Mouse (Mus musculus): ENCODE measurements at regions not wholly inside any gene's neighbourhood (a gene's known extent, or its start where the extent isn't known, plus 50 kb on each side); places are given as distances from the start of the nearest gene placed in this dataset.

DNA sequence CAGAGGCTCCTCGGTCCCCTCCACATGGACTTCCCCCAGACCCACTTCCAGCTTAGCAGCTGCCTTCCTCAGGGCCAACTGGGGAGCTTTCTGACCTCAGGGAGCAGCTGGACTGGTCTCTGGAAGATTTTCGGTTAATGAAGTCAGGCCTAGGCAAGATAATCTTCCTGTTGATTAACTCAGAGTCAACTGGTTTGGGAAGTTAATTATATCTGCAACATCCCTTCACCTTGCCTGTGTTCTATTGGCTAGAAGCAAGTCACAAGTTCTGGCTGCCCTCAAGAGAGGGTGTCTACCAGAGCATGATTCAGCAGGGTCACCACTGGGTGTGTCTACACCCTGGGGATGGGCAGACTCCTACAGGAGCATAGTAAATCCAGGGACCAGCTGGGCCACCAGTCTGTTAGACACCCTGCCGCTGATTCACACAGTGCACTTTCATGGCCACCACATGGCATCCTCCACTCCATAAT lies 53.9 kb upstream of the Maml3 start:
- no peak for DNase-seq (ENCODE audit: low read depth, low spot score)

DNA sequence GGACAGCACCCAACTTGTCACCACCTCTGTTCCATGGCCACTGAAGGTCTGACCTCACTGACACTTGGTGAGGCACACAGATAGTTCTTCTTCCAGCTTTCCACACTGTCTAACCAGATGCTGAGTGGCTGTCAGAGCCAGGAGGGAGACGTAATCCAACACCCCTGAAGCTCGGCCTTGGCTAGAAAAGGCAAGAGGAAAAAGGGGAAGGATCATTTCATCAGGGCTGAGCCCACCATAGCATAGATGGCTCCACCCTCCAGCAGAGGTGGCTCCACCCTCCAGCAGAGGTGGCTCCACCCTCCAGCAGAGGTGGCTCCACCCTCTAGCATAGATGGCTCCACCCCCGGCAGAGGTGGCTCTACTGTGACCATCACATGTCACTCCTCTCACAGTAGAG lies 56.8 kb upstream of the Maml3 start:
- DNase-seq (ENCODE audit: low read depth, low spot score): no peak

DNA sequence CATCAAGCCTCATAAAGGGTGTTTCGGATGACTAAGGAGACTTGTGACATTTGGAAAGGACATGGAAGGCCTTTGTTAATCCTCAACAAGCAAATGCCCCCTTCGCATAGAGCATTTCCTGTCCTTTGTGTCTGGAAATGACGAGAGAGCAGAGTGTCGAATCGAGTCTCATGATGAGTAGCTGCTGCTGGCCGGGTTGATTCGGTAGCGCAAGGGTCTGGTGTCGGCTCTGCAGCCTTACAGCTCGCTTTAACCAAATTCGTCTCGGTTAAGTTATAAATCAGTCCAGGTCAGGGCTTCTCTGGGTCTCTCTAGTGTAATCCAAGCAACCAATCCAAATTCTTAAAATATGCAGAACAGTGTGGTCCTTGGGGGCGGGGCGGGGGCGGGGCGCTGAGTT lies 59.1 kb upstream of the Maml3 start:
- DNase-seq (ENCODE audit: low read depth, low spot score): peak; percentile 52

DNA sequence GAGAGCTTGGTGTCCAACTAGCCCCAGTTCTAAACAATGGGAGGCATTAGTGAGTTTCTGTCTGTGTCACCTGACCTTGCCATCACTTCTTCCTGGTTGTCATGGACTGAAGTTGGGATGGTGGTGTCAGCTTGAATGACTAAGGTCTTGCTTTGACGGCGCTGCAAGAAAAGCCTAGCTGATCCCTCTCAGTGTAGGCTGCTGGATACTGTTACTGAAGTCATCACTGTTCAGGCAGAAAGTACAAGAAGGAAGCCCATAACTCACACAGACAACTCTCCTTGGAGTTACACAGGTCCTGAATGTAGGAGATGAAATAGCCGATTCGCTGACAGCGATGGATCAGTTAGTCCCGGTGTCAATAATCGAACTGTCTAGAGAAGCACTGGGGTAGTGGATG lies 62.5 kb upstream of the Maml3 start:
- no peak for DNase-seq (ENCODE audit: low read depth, low spot score)

DNA sequence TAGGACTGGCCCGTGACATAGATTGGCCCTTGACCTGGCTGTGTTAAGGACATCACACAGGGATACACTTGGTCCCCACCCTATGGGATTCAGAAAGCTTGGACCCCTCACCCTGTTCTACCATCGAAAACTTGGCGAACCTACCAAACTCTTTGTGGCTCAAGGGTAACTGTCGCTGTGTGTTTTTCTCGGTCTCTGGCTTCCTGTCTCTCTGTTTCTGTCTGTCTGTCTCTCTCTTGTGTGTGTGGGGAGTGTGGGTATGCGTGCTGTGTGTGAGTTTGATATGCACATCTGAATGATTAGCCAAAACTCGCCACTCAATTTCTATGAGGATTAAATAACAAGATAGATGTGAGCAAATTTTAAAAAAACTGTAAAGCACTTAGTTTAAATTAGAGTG lies 66.0 kb upstream of the Maml3 start:
- no peak for DNase-seq (ENCODE audit: low read depth, low spot score)

DNA sequence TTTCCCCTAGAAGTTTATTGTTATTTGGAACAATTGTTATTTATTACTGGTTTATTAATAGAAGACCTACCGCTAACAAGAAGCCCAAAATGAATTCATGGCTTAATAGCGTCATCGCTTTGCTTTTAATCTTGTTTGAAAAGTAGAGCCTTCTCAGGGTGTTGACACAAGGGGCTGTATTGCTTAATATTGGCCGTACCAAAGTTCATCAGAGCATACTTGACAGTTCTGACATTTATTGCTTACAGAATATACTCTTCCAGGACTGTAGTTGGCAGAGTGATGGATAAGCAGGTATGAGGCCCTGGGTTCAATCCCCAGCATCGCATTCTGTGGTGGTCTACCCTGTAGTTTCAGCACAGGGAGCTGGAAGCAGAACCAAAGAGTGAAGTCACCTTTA lies 66.4 kb upstream of the Maml3 start:
- DNase-seq (ENCODE audit: low read depth, low spot score): no peak

DNA sequence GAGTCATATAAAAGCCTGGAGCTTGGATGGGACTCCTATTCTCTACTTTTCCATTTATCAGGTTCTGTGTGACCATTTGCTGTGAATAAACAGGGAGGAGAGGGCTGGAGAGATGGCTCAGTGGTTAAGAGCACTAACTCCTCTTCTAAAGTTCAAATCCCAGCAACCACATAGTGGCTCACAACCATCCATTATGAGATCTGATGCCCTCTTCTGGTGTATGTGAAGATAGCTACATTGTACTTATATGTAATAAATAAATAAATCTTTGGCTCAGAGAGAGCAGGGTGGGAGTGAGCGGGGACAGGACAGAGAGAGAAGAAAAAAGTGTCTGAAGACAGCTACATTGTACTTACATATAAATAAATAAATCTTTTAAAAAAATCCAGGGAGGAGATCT lies 68.6 kb upstream of the Maml3 start:
- no peak for DNase-seq (ENCODE audit: low read depth, low spot score)

DNA sequence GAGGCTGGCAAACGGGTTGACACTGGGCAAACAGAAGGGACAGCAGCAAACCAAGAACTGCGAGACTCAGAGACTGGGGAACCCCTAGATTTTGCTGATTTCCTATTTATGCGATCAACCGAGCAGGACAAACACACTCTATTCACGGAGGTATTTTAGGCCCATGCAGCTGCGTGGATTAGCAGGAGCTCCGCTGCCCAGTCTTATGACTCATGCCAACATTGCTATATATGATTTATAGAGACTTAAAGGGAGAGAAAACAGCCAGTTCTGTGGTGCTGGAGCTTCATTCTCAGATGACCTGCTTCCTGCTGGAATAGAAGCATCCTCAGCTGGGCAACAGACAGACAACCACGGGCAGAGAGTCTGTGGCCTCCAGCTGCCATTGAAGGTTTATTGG lies 71.2 kb upstream of the Maml3 start:
- DNase-seq (ENCODE audit: low read depth, low spot score): no peak

DNA sequence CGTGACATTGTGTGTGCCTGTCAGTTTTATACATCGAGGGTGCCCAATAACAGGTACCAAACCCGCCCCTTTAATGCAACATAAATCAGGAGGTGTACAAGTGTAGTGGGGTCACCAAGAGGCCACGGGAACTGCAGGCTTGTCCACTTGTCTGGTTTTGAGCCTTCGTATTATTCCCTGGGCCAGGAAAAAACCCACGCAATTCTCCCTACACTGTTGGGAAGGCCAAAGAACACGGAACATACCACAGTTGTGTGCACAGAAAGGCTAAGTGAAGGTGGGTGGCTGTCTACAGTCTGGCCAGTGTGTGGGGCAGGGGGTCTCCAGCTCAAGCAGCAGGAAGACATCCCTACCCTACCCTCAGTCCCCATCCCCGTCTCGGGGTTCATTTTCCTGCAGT lies 74.0 kb upstream of the Maml3 start:
- no peak for DNase-seq (ENCODE audit: low read depth, low spot score)

DNA sequence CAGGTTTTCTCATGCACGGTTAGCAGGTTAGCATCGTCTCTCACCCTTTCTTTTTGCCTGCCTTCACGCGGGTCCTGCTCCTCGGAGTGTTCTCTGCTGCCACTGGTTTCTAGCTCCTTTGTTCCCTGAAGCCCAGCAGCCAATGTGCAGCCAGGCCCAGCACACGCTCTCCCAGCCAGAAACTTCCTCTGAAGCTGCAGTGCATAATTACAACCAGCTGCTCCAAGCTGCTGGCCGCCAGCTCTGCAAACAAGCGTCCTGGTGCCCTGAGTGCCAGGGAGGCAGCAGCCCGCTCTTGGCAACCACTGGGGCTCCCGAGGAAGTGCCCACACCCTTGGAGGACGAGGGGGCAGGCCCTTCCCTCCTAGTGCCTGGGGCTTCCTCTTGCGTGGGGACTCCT lies 74.8 kb upstream of the Maml3 start:
- DNase-seq (ENCODE audit: low read depth, low spot score): peak; percentile 37

DNA sequence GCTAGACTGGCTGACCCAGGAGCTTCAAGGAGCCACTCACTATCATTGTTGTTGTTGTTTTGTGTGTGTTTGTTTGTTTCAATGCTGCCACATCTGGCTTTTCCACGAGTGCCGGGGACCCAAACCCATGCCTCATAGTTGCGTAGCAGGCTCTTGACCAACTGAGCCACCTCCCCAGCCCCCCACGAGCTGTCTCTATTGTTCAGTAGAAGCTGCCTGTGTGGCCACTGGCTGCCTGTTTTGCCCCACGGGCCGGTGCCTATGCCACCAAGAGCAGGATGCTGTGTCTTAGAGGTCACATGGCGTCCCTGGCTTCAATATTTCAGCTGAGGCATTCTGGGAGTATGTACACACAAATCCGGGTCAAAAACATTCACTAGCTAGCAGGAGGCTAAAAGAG lies 75.4 kb upstream of the Maml3 start:
- no peak for DNase-seq (ENCODE audit: low read depth, low spot score)

DNA sequence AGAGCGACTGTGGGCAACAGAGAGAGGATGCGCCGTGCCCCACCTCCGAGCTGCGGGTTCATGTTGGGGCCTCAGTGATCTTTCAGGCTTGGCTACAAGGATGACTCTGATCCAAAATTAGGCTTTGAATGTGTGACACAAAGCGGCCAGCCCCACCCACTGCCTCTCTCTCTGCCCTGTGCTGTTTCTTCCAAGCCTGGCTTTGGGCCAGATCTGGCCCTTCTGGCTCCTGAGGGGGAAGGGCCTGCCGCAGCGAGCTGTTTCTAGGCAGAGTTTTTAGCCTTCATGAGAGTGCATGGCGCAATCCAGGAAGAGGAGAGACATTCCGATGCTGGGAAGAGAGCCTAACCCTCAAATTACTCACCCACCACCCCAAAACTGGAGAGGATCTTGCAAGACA lies 75.9 kb upstream of the Maml3 start:
- peak; percentile 67 for DNase-seq (ENCODE audit: low read depth, low spot score)

DNA sequence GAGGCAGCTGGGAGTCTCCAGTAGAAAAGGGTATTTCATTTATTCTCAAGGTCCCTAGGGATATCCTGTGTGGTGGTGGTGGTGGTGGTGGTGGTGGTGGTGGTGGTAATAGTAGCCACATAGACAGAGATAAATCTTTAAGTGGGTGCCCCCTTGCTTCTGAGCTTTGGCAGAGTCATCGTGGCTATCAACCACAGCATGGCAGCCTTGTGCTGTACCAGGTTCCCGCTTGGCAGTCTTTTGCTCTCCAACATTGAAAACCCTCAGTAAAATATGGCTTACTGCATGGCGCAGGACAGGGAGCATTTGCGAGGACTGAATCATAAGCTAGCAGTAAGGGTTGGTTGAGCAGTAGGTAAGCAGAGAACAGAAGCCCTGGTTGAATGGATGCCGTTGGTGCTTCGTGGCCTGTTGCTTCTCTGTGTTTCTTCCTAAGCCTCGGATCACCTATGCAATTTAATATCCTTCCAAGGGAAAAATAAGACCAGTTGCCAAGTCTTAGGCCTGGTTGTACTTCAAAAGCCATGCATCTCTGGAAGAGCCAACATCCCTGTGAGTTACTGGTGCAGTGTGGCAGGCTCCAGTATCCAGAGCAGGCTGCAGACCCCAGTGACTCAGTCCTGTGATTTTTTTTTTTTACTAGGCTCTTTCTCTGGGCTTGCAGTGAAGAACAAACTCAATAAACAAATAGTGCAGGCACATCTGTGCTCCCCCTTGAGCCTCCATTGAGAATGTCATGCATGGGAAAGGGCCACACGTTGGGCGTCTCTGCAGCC lies 76.6 kb upstream of the Maml3 start:
- DNase-seq (ENCODE audit: low read depth, low spot score): no peak

DNA sequence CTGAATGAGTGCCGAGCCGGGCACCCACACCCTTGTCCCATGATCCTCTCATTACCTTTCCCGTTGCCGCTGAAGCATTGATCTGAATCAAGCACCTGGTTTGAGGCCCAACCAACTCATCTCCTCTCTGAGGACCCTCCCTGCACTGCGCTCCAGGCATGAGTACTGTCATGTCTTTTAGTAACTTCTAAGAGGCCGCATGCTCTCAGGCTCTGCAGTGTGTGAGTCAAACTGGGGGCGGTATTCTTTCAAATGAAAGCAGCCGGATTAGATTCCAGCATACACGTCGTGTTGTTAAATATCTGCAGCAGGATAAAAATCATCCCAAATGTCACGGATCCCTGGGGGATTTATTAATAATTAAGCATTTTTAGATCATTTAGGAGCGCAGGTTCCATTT lies 79.4 kb upstream of the Maml3 start:
- DNase-seq (ENCODE audit: low read depth, low spot score): no peak

DNA sequence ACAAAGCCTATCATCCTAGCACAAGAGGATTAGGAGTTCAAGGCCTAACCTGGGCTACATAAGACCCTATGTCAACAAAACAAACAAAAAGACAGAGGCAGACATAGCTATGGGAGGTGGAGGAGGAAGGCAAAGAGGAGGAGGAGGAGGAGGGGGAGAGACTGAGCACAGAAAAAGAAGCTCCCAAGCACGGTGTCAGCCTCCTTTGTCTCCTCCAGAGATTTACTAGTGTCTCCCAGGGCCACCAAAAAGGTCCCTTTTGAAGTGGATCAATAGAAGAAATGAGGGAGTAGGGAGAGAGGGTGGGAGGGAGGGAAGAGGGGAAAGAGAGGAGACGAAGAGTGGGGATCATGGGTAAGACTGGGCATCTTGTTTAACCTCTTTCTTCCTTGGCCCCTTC lies 80.5 kb upstream of the Maml3 start:
- no peak for DNase-seq (ENCODE audit: low read depth, low spot score)

DNA sequence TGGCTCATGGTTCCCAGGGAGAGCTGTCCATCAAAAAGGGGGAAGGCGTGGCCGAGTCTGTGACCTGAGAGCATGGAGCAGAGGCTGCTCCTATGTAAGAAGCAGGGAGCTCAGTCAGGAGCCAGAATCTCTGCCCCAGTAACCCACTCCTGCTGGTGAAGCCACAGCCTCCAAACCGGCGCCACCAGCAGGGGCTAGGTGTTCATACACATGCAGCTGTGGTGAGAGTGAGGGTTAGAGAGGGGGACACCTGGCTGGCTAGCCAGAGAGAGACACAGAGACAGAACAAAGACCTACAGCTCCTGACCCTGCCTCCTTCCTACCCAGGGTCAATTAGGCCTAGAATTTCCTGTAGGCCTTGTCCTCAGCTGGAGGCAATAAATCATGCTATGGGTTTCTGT lies 80.7 kb upstream of the Foxo1 start:
- no peak for DNase-seq (ENCODE audit: low read depth, low spot score)

DNA sequence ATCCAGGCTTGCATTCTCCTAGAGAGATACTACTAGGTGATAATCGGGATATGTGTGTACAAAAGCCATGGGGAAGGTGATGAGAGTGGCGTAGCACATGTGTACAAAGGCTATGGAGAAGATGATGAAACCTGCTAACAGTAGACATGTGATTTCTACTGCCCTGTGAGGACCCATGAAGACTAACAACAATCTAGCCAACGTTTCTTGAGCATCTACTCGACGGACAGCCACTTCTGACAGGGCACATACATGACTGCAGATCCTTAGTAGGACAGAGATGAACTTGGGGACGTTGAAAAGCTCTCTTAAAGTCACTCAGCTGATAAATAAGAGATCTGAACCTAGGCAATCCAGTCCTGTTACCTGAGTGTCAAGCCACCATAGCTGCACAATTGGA lies 79.8 kb upstream of the Foxo1 start:
- DNase-seq (ENCODE audit: low read depth, low spot score): no peak

DNA sequence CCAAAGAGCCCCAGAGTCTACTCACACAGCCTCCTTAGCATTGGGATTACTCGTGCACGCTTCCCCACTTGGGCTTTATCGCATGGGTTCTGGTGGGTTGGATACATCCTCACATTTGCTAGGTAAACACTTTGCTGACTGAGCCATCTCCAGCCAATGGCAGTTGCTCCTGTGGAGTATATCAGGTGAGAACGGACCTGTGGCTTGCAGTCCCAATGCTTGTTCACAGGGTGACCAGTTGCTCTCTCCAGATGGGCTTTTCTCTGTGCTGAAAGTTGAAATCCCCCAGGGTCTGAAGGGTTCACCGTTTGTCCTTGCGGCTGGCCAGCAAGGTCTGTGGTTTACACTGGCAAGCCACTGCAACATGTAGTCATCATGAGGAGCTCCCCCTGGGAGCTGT lies 79.1 kb upstream of the Foxo1 start:
- no peak for DNase-seq (ENCODE audit: low read depth, low spot score)

DNA sequence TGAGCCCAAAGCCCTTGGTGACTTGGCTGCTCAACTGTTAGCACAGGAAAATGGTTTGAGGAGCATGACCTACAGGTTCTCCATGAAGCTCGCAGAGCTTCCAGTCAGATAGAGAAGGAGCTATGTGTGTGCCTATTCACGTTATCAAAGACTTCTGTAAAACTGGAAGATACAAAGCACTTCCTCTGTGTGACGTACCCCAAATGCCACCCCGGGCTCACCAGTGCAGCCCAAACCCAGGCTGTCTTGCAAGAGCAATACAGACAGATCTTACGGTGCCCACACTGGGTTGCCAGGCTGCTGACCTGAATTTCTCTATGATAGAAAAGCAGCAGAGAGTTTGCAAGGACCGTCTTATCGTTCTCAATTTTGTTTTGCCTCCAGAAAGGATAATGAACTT lies 78.1 kb upstream of the Foxo1 start:
- no peak for DNase-seq (ENCODE audit: low read depth, low spot score)

DNA sequence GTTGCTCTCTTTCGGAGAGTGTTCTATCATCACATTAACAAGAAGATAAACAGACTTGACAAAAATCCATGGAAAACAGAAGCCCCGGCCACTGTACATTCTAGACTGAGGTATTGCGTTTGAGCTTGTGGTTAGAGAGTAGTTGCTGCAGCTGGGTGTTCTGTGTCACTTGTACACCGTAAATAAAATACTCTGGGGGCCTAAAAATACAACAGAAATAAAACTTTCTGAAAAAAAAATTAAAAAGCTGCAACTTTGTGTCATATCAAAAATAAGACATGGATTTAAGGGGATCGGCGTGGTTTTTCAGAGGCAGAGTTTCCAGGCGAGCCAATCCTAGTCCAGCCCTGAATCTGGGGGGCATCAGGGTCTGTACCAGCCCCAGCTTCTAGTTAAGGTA lies 75.1 kb upstream of the Foxo1 start:
- no peak for DNase-seq (ENCODE audit: low read depth, low spot score)

DNA sequence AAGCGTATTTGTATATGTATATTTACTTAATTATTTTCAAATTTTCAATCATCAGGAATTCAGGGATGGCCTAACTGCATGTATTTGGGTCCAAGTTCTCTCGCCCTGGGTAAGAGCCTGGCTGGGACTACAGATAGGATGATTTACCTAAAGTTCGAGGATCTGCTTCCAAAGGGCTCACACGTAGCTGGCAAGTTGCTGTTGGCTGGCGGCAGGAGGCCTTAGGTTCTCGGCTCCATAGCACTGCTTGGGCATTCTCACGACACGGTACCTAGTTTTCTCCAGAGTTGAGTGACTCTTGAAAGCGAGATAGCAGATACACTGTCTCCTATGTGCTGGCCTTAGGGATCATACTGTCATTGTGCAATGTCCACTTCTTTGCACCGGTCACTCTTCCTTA lies 73.9 kb upstream of the Foxo1 start:
- no peak for DNase-seq (ENCODE audit: low read depth, low spot score)

DNA sequence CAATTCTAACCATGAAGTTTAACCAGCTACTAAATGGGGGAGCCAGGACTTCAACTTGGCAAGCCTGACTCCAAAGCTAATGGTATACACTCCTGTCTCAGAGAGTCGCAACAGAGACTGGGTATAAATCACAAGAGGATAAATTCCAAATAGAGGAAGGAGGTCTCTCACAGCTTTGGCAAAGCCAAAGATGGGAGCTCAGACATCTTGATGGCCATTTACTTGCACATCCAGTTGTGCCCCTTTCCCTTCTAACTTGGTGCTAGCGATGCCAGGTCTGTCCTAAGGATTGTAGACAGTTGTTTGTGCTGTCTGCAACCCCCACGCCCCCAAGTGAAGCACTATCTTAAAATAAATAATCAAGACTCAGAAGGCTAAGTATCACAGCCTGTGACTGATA lies 72.7 kb upstream of the Foxo1 start:
- DNase-seq (ENCODE audit: low read depth, low spot score): no peak

DNA sequence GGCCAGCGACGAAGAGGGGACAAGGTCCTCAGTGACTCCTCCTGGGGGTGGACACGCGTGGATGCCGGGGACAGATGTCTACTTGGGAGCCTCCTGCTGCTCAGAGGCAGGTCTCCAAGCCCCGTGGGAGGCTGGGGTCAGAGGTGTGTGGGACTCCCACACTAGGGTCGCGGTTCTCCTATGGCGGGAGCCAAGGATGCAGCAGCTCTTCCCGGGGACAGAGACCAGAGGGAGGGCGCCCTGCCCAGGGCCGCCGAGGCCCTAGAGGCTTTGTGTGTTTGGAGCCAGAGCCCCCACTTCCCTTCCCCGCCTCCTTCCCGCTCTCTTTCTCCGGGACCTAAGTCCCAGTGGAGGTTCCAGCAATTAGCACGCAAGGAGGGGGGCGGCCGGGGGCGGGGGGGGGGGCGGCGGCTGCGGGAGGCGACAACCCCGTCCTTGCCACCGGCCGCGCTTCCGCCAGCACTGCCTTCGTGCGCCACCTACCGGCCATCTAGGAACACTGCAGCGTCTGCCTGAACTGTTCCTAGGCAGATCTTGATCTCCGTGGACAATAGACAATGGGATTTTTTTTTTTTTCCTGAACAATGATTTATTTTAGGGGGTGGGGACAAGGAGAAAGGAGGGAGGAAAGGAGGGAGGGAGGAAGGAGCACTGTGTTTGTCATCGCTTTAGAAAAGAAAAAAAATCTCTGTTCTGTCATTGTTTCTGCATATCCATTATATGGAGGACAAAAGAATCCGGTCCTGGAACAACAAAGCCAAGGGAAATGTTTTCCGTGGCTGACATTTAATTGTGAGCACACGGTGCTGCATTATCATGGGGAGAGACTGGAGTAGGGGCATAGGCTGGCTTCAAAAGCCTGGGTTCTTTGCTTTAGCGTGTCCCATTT lies 71.8 kb upstream of the Foxo1 start:
- peak; percentile 82 for DNase-seq (ENCODE audit: low read depth, low spot score)

All from ZHBTc4 (cell line).